Mouse (Mus musculus) cortical plate, adult 2 months (tissue): ENCODE results near the gene Vps13d.

Experiments used
- CTCF ChIP-seq: fragments of 200-500 bp; IDR thresholded peaks from 2 replicates; pipeline ENCODE4 v1.5.1; 2011; ENCODE audit warnings: mild to moderate bottlenecking, control low read depth, low read length; ENCODE audit not compliant: insufficient read depth; ENCODE audit errors: extremely low read depth
- POLR2A ChIP-seq: fragments of 200-500 bp; IDR thresholded peaks from 2 replicates; pipeline ENCODE4 v1.6.1; 2011; ENCODE audit warnings: mild to moderate bottlenecking, low read length, control low read depth; ENCODE audit not compliant: insufficient read depth; ENCODE audit errors: extremely low read depth

DNA sequence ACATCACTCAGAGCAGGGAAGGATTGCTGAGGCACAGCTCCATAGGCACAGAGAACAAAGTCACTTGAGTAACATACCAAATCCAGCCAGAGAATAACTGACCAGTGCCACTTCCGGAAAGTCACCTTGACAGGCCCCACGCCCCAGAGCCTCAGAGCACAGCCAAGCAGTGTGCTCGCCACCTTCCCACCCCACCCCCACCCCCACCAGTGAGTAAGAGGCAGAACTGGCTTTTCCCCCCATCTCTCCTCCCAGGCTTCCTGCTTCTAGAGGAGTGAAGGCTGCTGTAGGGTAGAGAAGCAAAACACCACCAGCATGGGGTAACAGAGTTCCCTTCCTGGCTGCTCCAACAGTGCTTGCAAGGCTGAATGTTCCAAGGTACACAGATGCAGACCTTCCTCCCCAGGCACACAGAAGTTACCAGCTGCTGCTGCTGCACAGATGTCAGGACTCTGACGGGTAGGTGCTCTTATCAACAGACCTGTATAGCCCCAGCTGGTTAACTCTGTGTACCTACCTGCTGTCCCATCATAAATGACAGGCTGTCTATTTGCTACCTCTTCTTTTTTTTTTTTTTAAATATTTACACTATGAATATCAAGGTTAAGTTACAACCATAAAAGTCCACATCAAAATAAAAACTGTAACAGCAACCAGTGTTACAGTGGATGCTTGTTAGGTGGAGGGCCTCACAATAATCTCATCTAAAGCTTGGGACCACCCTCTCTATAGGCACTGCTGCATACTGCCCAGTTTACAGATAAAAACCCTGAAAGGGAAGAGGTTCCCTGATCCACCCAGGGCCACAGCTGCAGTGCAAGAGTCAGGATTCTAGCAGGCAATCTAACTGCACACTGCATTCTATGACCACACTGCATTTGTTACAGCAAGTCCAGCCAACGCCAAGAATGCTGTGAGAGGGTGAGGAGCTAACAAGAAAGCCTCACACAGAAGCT lies 47.5 kb downstream of the Vps13d start:
- TF ChIP-seq POLR2A (no peak), CTCF (no peak)
